Mouse (Mus musculus) thymus, postnatal 36 days (tissue): Measurements from ENCODE around the gene Cd200r3.

ENCODE experiments used
- DNase-seq, 2 experiments: peaks; one replicate each; pipeline ENCODE4 v3.0.0; 2022; ENCODE audit warnings: mixed read lengths in 2 of 2

Cd200r3 gene

DNA sequence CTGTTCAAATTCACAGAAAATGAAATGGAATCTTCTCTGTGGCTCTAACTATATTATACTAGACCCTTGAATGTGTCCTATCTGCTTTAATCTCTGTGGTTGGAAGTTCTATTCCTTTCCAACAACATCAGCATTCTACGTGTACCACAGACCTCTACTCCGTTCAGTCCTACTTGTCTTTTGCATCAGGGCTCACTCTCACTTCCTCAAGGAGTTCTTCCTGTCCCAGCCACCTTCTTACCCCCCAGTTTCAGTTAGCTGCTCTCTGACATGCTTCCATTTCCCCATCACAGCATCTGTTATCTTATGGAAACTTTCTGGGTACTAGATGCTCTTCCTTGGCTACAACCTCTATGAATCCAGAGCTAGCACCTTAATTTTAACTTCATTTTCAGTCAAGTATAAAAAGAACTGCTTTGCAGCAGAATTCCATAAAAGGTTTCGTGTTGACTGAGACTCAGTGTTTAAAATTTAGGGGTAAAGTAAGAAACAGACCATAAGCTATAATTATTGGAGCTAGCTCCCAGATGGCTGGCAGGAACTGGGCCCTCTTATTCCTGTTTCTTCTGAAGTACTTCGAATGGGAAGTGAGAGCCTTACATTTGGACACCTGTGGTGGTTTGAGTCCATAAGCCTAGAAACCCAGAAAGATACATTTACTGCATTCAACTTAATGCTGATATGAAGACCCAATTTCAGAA, 50.0 kb downstream of the Cd200r3 start:
- DNase-seq = no peak

DNA sequence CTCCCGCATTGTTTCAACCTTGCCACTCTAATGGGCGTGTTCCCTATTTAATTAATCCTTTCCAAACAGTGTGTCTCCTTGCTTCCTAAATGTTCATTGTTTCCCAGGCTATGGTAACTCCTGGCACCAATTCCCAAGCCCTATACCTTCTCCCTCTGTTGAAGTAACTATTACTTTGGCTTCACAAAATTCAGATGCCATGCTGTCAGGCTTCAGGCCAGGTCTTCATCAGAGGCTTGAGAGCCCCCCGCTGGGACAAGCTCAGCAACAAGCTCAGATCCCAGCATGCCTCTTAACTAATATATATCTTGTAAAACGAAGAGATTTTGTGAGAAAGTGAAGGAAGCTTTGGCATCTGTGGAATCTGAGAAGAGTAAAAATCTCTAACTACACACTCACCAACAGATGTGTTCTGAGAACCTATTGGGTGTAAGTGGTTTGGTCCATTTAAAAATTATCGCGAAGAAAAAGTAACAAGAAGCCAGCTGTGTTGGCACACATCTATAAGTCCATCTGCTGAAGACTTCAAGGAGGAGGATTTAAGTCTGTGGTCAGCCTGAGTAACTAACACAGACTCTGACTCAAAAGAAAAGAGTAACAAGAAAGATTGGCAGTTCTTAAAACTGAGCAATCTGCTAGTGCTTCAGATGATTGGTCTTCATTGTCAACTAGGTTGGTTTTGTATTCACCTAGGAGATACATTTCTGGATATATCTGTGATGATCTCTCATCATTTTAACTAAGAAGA, 50.9 kb downstream of the Cd200r3 start:
- no peak for DNase-seq

- DNase-seq = no peak
Observed at GRCm38 (mm10) chr16:44995111-44995510, 51.6 kb downstream of the Cd200r3 start.

- DNase-seq = no peak
Observed at GRCm38 (mm10) chr16:44996701-44997100, 53.2 kb downstream of the Cd200r3 start.

- no peak for DNase-seq
Observed at GRCm38 (mm10) chr16:44999537-44999936, 56.1 kb downstream of the Cd200r3 start.

GRCm38 (mm10) chr16:45004443-45004842, 61.0 kb downstream of the Cd200r3 start:
- no peak for DNase-seq

DNA sequence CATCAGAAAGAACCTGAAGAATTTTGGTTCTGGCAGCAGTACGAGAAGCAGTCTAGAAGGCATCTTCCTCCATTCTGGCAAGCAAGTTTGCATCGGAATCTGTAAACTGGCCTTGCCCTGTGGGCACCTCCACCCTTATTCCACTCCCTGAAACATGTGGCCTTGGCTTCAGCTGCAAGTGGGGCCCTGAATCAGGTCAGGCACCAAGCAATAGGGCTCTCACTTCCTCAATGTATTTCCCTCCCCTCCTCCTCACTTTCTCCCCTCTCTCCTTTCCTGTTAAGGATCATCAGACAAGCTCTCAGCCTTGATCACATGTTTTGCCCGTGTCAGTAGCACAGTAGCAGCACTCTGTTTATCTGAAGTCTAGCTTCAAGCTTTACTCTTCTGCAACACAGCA, 61.8 kb downstream of the Cd200r3 start:
- no peak for DNase-seq

DNA sequence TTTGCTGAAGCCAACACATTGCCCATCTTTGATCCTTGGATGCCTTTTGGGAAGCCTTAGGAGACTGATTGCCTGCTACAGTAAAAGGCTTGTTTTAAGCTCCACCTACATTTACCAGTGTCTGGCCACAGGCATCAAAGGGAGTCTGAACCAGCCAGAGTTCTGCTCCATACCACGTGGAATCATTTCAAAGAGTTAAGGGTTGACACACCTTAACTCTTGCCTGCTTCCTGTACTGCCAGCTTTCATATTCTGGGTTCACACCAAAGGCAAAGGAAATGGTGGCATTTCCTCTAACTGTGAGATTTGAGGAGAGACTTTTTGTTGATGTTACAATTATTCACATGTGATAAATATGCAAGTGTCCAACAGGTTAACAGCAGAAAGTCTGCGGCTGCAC, 63.5 kb downstream of the Cd200r3 start:
- DNase-seq = peak; percentile 18 to 22

DNA sequence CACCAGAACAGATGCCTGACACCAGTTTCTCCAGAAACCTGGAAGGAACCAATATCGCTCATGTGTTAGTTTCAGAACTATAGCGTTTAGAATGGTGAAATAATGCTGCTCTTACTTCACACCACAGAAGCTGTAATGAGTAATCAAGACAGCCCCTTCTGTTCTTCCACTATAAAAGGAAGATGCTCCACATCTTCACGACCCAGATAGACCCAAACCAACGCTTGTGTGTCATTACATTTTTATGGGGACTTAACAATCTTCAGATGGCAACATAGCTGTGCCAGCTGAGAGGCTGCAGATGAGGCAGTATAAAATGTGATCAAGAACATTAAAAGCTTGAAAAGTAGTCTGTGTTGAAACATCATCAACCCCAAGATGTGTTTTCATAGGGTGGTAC, 64.3 kb downstream of the Cd200r3 start:
- DNase-seq = no peak

GRCm38 (mm10) chr16:45009634-45010033, 66.2 kb downstream of the Cd200r3 start:
- no peak for DNase-seq

DNA sequence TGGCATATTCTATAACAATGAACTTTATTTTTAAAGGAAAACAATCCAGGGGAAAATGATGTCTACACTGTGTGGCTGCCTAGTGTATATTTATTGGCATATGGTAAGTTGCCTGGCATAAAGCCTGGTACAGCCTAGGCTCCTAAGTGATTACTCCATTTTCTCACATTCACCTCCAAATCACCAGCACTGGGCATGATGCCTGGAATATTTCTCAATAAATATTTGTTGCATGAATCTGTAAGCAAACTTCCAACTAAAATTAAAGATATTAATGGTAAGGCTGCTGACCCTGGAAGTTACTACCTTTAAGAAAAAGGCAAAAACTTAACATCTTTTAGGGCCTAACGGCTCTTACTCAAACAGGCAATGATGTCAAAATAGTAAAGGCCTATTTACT, 72.1 kb downstream of the Cd200r3 start:
- no peak for DNase-seq

GRCm38 (mm10) chr16:45016488-45016887, 73.0 kb downstream of the Cd200r3 start:
- no peak for DNase-seq

GRCm38 (mm10) chr16:45018868-45019267, 75.4 kb downstream of the Cd200r3 start:
- no peak for DNase-seq

DNA sequence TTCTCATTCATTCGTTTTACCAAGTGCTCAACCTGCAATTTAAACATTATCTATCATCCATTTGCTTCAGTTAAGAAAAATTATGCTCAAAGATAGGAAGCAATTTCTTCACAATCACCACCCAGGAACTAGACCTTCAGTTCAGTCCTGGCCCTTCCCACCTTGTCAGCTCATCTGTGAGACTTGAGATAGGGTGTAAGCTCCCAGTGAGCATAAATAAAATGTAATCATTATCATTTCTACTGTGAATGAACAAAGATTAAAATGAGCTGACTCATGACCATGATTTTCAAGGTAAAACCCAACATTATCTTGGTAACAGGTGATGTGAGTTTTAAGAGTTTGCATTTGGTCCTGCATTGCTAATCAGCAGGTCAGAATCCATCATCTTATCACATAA, 76.6 kb downstream of the Cd200r3 start:
- no peak for DNase-seq

DNA sequence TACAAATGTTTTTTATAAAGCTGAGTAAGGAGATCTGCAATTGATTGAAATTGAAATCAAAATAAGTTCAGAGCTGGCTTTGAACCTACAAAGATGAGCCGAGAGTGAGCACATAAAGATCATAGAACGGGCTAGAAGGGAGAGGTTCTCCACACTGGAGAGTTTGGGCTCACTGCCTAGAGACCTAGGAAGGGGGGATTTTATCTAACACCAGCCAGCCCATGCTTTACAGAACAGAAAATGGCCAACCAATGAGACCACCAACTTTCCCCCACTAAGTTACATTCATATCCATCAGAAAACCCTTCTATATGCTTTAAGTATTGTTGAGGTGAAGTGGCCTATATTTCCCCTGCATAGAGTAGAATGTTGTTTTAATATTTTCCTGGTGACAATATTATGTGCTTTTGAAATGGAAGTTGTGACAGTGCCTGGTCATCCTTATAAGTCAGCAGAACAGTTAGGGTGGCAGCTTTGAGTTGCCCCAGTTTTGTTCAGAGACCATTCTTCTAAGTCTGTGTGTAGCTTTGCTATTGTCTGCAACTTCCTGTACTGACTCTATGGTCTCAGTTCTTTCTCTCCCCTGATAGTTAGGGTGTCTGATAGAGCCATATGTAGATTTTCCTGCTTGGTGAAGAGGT, 77.3 kb downstream of the Cd200r3 start:
- DNase-seq = no peak

DNA sequence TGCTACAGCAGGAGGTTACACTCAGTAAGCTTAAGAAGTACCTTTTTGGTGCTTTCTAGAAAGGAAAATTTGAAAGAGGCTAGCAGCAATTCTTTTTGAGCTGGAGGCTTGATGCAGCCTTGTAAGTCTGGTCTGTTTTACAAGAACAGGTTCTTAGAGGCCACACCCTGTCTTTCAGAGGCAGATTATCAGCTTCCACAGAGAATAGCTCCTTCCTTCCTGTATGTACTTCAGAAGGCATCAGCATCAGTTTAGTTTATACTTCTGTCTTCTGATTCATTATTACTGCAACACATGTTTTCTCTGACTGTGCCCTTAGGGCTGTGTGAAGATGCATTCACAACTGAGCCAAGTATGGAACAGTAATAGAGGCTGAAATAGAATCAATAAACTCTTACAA, 78.0 kb downstream of the Cd200r3 start:
- no peak for DNase-seq

- peak; percentile 68 for DNase-seq
Observed at GRCm38 (mm10) chr16:45023904-45024303, 80.4 kb downstream of the Cd200r3 start.

- peak; percentile 33 to 62 for DNase-seq
Observed at GRCm38 (mm10) chr16:45025321-45025720, 81.8 kb downstream of the Cd200r3 start.

- no peak for DNase-seq
Observed at GRCm38 (mm10) chr16:45029080-45029479, 85.6 kb downstream of the Cd200r3 start.

DNA sequence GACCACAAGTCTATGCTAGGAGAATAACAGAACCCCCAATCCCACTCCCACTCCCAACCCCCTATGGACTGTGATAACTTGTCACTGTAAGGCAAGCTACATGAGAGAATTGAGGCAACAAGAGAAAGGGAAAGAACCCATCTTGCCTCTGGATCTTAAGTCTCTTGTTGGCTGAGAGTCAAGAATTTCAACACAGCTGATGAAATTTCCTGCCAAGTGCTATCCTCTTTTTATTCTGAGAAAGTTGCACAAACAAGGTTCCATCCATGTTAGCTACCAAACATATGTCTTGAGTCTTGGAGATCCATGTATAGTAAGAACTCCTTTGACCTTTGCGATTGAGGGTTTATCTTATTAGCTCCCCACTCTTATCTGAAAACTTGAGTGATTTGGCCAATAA, 86.0 kb downstream of the Cd200r3 start:
- no peak for DNase-seq

DNA sequence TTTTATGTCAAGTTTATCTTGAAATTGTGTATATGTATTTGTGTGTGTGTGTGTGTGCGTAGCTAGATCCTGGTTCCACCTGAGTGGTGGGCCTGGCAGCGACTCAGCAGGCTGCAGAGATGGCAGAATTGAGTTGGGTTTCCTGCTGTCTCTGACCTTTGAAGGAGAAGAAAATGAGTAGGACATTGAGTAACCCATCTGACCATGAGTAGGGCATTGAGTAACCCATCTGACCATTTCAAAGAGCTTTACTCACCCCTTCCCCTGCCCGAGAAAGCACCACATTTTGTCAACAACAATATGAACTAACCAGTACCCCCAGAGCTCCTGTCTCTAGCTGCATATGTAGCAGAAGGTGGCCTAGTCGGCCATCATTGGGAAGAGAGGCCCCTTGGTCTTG, 86.6 kb downstream of the Cd200r3 start:
- no peak for DNase-seq

DNA sequence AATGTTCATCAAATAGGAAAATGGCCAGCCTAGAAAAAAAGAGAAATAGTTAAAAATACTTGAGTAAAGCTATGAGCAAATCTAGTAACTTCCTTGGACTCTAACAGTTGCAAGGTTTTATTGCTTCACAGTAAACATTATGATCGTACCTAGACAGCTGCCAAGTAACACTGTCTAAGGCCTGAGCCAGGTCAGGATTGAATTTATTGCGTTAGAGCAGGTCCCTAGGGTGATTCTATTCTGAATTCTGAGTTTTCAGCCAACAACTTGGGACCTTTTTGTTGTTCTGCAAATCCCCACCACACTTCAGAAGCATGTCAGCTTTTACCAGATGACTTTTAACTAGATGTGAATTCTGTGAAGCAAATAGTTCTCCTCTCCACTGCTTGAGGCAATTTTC, 87.3 kb downstream of the Cd200r3 start:
- no peak for DNase-seq
